Mouse (Mus musculus): ENCODE measurements around the gene Snx10. TPM values are rescaled to one million over a fixed set of nuclear protein-coding genes. Genes with fewer than 3 reads are reported as not detected.

Snx10 gene
- polyA plus RNA-seq, 1 experiment = 1.7 TPM

- TF ChIP-seq CTCF (IDR thresholded peaks at IDR 0.05; ENCODE audit: control insufficient read depth, insufficient read depth, insufficient replicate concordance, low read depth, low read length) (peak; percentile 24; the same call in 1 of the 2 replicates), POLR2A (IDR thresholded peaks at IDR 0.05; ENCODE audit: control insufficient read depth, low read depth, low read length) (no peak)
- peak overlapping the region; percentile 63 for H3K4me3 ChIP-seq (ENCODE audit: control insufficient read depth, low read depth, low read length)
- no peaks in the 10 kb centered on the region for H3K36me3 ChIP-seq (ENCODE audit: control insufficient read depth, insufficient read depth, low read length)
- no peaks in the 10 kb centered on the region; the same call in none of the 2 replicates for H3K27me3 ChIP-seq (ENCODE audit: control insufficient read depth, insufficient read depth, low read length)
- peaks cover 7% of the 10 kb centered on the region for H3K4me1 ChIP-seq (ENCODE audit: control insufficient read depth, insufficient read depth, low read length)
- H3K27ac ChIP-seq (ENCODE audit: control insufficient read depth, insufficient read depth, low read depth, low read length) = no peak overlapping the region
Observed at GRCm38 (mm10) chr6:51612371-51613051, 88.8 kb downstream of the Snx10 start.

GRCm38 (mm10) chr6:51613661-51614060 lies 90.0 kb downstream of the Snx10 start:
- H3K27ac ChIP-seq (ENCODE audit: control insufficient read depth, insufficient read depth, low read depth, low read length) = no peak overlapping the region
- peaks cover 7% of the 10 kb centered on the region for H3K4me1 ChIP-seq (ENCODE audit: control insufficient read depth, insufficient read depth, low read length)
- TF ChIP-seq CTCF (IDR thresholded peaks at IDR 0.05; ENCODE audit: control insufficient read depth, insufficient read depth, insufficient replicate concordance, low read depth, low read length) (no peak), POLR2A (IDR thresholded peaks at IDR 0.05; ENCODE audit: control insufficient read depth, low read depth, low read length) (no peak)
- no peaks in the 10 kb centered on the region; the same call in none of the 2 replicates for H3K27me3 ChIP-seq (ENCODE audit: control insufficient read depth, insufficient read depth, low read length)
- H3K36me3 ChIP-seq (ENCODE audit: control insufficient read depth, insufficient read depth, low read length) = no peaks in the 10 kb centered on the region
- no peak overlapping the region for H3K4me3 ChIP-seq (ENCODE audit: control insufficient read depth, low read depth, low read length)

- Histone ChIP-seq H3K27ac (ENCODE audit: control insufficient read depth, insufficient read depth, low read depth, low read length) (no peak overlapping the region), H3K4me3 (ENCODE audit: control insufficient read depth, low read depth, low read length) (no peak overlapping the region), H3K36me3 (ENCODE audit: control insufficient read depth, insufficient read depth, low read length) (no peaks in the 10 kb centered on the region), H3K4me1 (ENCODE audit: control insufficient read depth, insufficient read depth, low read length) (no peaks in the 10 kb centered on the region), H3K27me3 (ENCODE audit: control insufficient read depth, insufficient read depth, low read length) (no peaks in the 10 kb centered on the region)
- TF ChIP-seq CTCF (IDR thresholded peaks at IDR 0.05; ENCODE audit: control insufficient read depth, insufficient read depth, insufficient replicate concordance, low read depth, low read length) = no peak
- no peak for TF ChIP-seq POLR2A (IDR thresholded peaks at IDR 0.05; ENCODE audit: control insufficient read depth, low read depth, low read length)
Observed at GRCm38 (mm10) chr6:51626843-51627242, 103.1 kb downstream of the Snx10 start.

GRCm38 (mm10) chr6:51629671-51630070 lies 106.0 kb downstream of the Snx10 start:
- no peaks in the 10 kb centered on the region for H3K4me1 ChIP-seq (ENCODE audit: control insufficient read depth, insufficient read depth, low read length)
- H3K4me3 ChIP-seq (ENCODE audit: control insufficient read depth, low read depth, low read length) = no peak overlapping the region
- H3K36me3 ChIP-seq (ENCODE audit: control insufficient read depth, insufficient read depth, low read length) = no peaks in the 10 kb centered on the region
- H3K27ac ChIP-seq (ENCODE audit: control insufficient read depth, insufficient read depth, low read depth, low read length) = no peak overlapping the region
- H3K27me3 ChIP-seq (ENCODE audit: control insufficient read depth, insufficient read depth, low read length) = no peaks in the 10 kb centered on the region
- TF ChIP-seq CTCF (IDR thresholded peaks at IDR 0.05; ENCODE audit: control insufficient read depth, insufficient read depth, insufficient replicate concordance, low read depth, low read length) (no peak), POLR2A (IDR thresholded peaks at IDR 0.05; ENCODE audit: control insufficient read depth, low read depth, low read length) (no peak)

- no peak overlapping the region for H3K4me3 ChIP-seq (ENCODE audit: control insufficient read depth, low read depth, low read length)
- no peaks in the 10 kb centered on the region for H3K36me3 ChIP-seq (ENCODE audit: control insufficient read depth, insufficient read depth, low read length)
- no peak for TF ChIP-seq CTCF (IDR thresholded peaks at IDR 0.05; ENCODE audit: control insufficient read depth, insufficient read depth, insufficient replicate concordance, low read depth, low read length)
- TF ChIP-seq POLR2A (IDR thresholded peaks at IDR 0.05; ENCODE audit: control insufficient read depth, low read depth, low read length) = no peak
- H3K27me3 ChIP-seq (ENCODE audit: control insufficient read depth, insufficient read depth, low read length) = no peaks in the 10 kb centered on the region
- H3K27ac ChIP-seq (ENCODE audit: control insufficient read depth, insufficient read depth, low read depth, low read length) = no peak overlapping the region
- H3K4me1 ChIP-seq (ENCODE audit: control insufficient read depth, insufficient read depth, low read length) = no peaks in the 10 kb centered on the region
Observed at GRCm38 (mm10) chr6:51630184-51630583, 106.5 kb downstream of the Snx10 start.

GRCm38 (mm10) chr6:51632928-51633662 lies 109.4 kb downstream of the Snx10 start:
- H3K27ac ChIP-seq (ENCODE audit: control insufficient read depth, insufficient read depth, low read depth, low read length) = no peak overlapping the region
- TF ChIP-seq CTCF (IDR thresholded peaks at IDR 0.05; ENCODE audit: control insufficient read depth, insufficient read depth, insufficient replicate concordance, low read depth, low read length) (no peak), POLR2A (IDR thresholded peaks at IDR 0.05; ENCODE audit: control insufficient read depth, low read depth, low read length) (no peak)
- H3K4me1 ChIP-seq (ENCODE audit: control insufficient read depth, insufficient read depth, low read length) = no peaks in the 10 kb centered on the region
- no peaks in the 10 kb centered on the region for H3K27me3 ChIP-seq (ENCODE audit: control insufficient read depth, insufficient read depth, low read length)
- H3K36me3 ChIP-seq (ENCODE audit: control insufficient read depth, insufficient read depth, low read length) = no peaks in the 10 kb centered on the region
- no peak overlapping the region for H3K4me3 ChIP-seq (ENCODE audit: control insufficient read depth, low read depth, low read length)

- Histone ChIP-seq H3K36me3 (ENCODE audit: control insufficient read depth, insufficient read depth, low read length) (no peaks in the 10 kb centered on the region), H3K27me3 (ENCODE audit: control insufficient read depth, insufficient read depth, low read length) (no peaks in the 10 kb centered on the region), H3K27ac (ENCODE audit: control insufficient read depth, insufficient read depth, low read depth, low read length) (no peak overlapping the region), H3K4me1 (ENCODE audit: control insufficient read depth, insufficient read depth, low read length) (no peaks in the 10 kb centered on the region), H3K4me3 (ENCODE audit: control insufficient read depth, low read depth, low read length) (no peak overlapping the region)
- TF ChIP-seq POLR2A (IDR thresholded peaks at IDR 0.05; ENCODE audit: control insufficient read depth, low read depth, low read length) = no peak
- TF ChIP-seq CTCF (IDR thresholded peaks at IDR 0.05; ENCODE audit: control insufficient read depth, insufficient read depth, insufficient replicate concordance, low read depth, low read length) = no peak
Observed at GRCm38 (mm10) chr6:51633663-51634362, 110.1 kb downstream of the Snx10 start.
